ENCODE assay signal across 10 mouse cellular contexts in genomic region chr11:102939024-102939675, GRCm38 (mm10). TPM values are rescaled to one million over a fixed set of nuclear protein-coding genes. Genes with fewer than 3 reads are reported as not detected.
A peak's percentile ranks its signal among the peaks of the same experiment; 100 is the strongest.
DNase-seq lines count a peak whose midpoint lies in the region; ATAC-seq and TF ChIP-seq lines count a peak whose summit lies in the region.
"Had no signal": no experiment of that assay in that cellular context is flagged by ENCODE, and none has a peak within 500 bp of the region (broad histone marks: within the 10 kb centered on the region; RNA-seq: fewer than 3 reads in every experiment).

No protein-coding gene starts in this region.

- H3K4me1 ChIP-seq in limb, embryonic 11.5 days (ENCODE audit: control insufficient read depth, insufficient read depth, low read length): peaks cover 21% of the 10 kb centered on the region
- H3K4me1 ChIP-seq in stomach, postnatal 0 days (replicated peaks; ENCODE audit: control insufficient read depth, insufficient read depth): no peaks in the 10 kb centered on the region

- ATAC-seq in limb, embryonic 11.5 days (ENCODE audit: insufficient number of reproducible peaks, low FRiP score, low TSS enrichment, low read depth): no peak
- ATAC-seq in stomach, postnatal 0 days (ENCODE audit: low FRiP score, low TSS enrichment): peak; percentile 34; the same call in 1 of the 2 replicates

- H3K27ac ChIP-seq in limb, embryonic 11.5 days (replicated peaks; ENCODE audit: low read depth, low read length): no peak overlapping the region
- no peak overlapping the region for H3K27ac ChIP-seq in stomach, postnatal 0 days (replicated peaks)

- H3K36me3 ChIP-seq in limb, embryonic 11.5 days (ENCODE audit: control insufficient read depth, insufficient read depth, low read length): no peaks in the 10 kb centered on the region
- H3K36me3 ChIP-seq in stomach, postnatal 0 days (ENCODE audit: control insufficient read depth, insufficient read depth, low read length): no peaks in the 10 kb centered on the region

- peak; percentile 26 for DNase-seq in kidney, adult 9 months
- DNase-seq in kidney, postnatal 14 days: no peak
- DNase-seq in right cerebral cortex, postnatal 4 days: peak; percentile 25
- no peak for DNase-seq in right cerebral cortex, postnatal 14 days
- no peak for DNase-seq in limb, embryonic 11.5 days (ENCODE audit: low spot score)
- no peak for DNase-seq in stomach, postnatal 0 days (ENCODE audit: low spot score)
- DNase-seq in cerebellum, postnatal 25 days: no peak
- DNase-seq in thymus, postnatal 10 days (ENCODE audit: low spot score in 2 of 2): no peak
- DNase-seq: cerebellum, adult 11-12 months; heart, postnatal 10 days had no signal

- no peak overlapping the region for H3K9ac ChIP-seq in limb, embryonic 11.5 days (ENCODE audit: low read length)
- H3K9ac ChIP-seq in stomach, postnatal 0 days (ENCODE audit: low read length): no peak overlapping the region

- H3K9me3 ChIP-seq in limb, embryonic 11.5 days (ENCODE audit: control insufficient read depth, low read length): no peaks in the 10 kb centered on the region
- H3K9me3 ChIP-seq in stomach, postnatal 0 days (ENCODE audit: control insufficient read depth, low read length): no peaks in the 10 kb centered on the region

- WGBS in limb, embryonic 11.5 days: 42% methylated on average over 13 of the region's 13 CpGs
- 25% methylated on average over 13 of the region's 13 CpGs for WGBS in stomach, postnatal 0 days

- no peak overlapping the region for H3K4me3 ChIP-seq in limb, embryonic 11.5 days (ENCODE audit: low read depth, low read length)
- no peak overlapping the region for H3K4me3 ChIP-seq in stomach, postnatal 0 days (ENCODE audit: low read depth, low read length)

- 0 out of 2 replicates have a peak, but pooled peaks have one; percentile 15 for TF ChIP-seq CTCF in stomach, postnatal 0 days (IDR thresholded peaks at IDR 0.05; ENCODE audit: low read depth)

- no peak for TF ChIP-seq EP300 in stomach, postnatal 0 days (optimal IDR thresholded peaks at IDR 0.05)

- peak overlapping the region; percentile 26; the same call in 1 of the 2 replicates for H3K4me2 ChIP-seq in limb, embryonic 11.5 days (ENCODE audit: low read depth, severe bottlenecking)
- no peak overlapping the region for H3K4me2 ChIP-seq in stomach, postnatal 0 days (replicated peaks; ENCODE audit: low read depth)

- H3K27me3 ChIP-seq in limb, embryonic 11.5 days (ENCODE audit: control insufficient read depth, insufficient read depth, low read length): peaks cover 29% of the 10 kb centered on the region
- H3K27me3 ChIP-seq in stomach, postnatal 0 days (ENCODE audit: control insufficient read depth, insufficient read depth, low read length): no peaks in the 10 kb centered on the region

RNA-seq across cellular contexts. Expression of gene C1ql1, which starts 7.3 kb away (rescaled TPM):
- polyA plus RNA-seq in limb, embryonic 11.5 days (2014; fragmentation: Nextera tagmentation; extraction: Ambion mirVana): 0.85 and 0.88 TPM in 2 replicates
- 1.4 and 1.9 TPM in 2 replicates for polyA plus RNA-seq in stomach, postnatal 0 days (2015; fragmentation: Nextera tagmentation; extraction: Ambion mirVana)

RNA-seq across cellular contexts. Expression of gene Kif18b, which starts 14.2 kb away (rescaled TPM):
- polyA plus RNA-seq in limb, embryonic 11.5 days (2014; fragmentation: Nextera tagmentation; extraction: Ambion mirVana): 10.6 and 10.8 TPM in 2 replicates
- 1.1 and 1.3 TPM in 2 replicates for polyA plus RNA-seq in stomach, postnatal 0 days (2015; fragmentation: Nextera tagmentation; extraction: Ambion mirVana)

RNA-seq across cellular contexts. Expression of gene Gfap, which starts 38.4 kb away (rescaled TPM):
- polyA plus RNA-seq in limb, embryonic 11.5 days (2014; fragmentation: Nextera tagmentation; extraction: Ambion mirVana): 0.16 and 0.18 TPM in 2 replicates
- 0.68 and 1.1 TPM in 2 replicates for polyA plus RNA-seq in stomach, postnatal 0 days (2015; fragmentation: Nextera tagmentation; extraction: Ambion mirVana)

RNA-seq across cellular contexts. Expression of gene Fam187a, which starts 54.2 kb away (rescaled TPM):
- 0.11 TPM in 1 of 2 replicates, not detected in the other for polyA plus RNA-seq in limb, embryonic 11.5 days (2014; fragmentation: Nextera tagmentation; extraction: Ambion mirVana)
- not detected in 2 replicates for polyA plus RNA-seq in stomach, postnatal 0 days (2015; fragmentation: Nextera tagmentation; extraction: Ambion mirVana)

RNA-seq across cellular contexts. Expression of gene Ccdc103, which starts 58.1 kb away (rescaled TPM):
- polyA plus RNA-seq in limb, embryonic 11.5 days (2014; fragmentation: Nextera tagmentation; extraction: Ambion mirVana): 0.99 and 1.4 TPM in 2 replicates
- 0.30 and 0.56 TPM in 2 replicates for polyA plus RNA-seq in stomach, postnatal 0 days (2015; fragmentation: Nextera tagmentation; extraction: Ambion mirVana)

Comparison
In these comparisons a context has a peak if more than half of its experiments do, and no peak if none do; other contexts are left out.
1. DNase-seq: peak in kidney, adult 9 months (single experiment) and right cerebral cortex, postnatal 4 days (single experiment); none in kidney, postnatal 14 days (single experiment), right cerebral cortex, postnatal 14 days (single experiment), limb, embryonic 11.5 days (single experiment), stomach, postnatal 0 days (single experiment), cerebellum, postnatal 25 days (0 of 2) and thymus, postnatal 10 days (0 of 2).